Mouse (Mus musculus): ENCODE results near the gene Bcl2l10.
"Not testable (repeated sequence)": the region's sequence is repeated elsewhere in the genome, so short reads cannot be mapped to it uniquely, and the experiment has no call there.

The Bcl2l10 gene

DNA sequence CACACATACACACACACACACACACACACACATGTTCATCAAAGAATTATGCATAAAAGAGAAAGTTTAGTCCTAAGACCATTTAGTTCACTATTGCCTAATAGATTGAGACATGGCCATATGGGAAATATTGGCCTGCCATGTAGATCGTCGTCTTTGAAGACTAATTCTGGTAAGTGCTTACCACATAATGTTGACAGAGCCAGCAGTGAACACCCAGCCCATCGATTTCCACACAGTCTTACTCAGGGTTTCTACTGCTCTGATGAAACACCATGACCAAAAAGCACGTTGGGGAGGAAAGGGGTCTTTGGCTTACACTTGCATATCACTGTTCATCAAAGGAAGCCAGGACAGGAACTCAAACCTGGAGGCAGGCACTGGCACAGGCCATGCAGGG lies 5.1 kb upstream of the Bcl2l10 start:
- no peak for DNase-seq (ENCODE audit: low spot score in 2 of 2)

DNA sequence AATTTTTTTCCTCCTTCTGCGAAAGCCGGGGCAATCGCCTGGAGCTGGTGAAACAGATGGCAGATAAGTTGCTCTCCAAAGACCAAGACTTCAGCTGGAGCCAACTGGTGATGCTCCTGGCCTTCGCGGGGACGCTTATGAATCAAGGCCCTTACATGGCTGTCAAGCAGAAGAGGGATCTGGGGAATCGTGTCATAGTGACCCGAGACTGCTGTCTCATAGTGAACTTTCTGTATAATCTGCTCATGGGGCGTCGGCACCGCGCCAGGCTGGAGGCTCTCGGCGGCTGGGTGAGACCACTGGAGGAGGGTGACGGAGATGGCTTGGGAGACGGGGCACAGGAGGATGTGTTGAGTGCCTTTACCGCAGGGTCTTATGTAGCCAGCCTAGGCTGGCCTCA lies 508 bp downstream of the Bcl2l10 start:
- DNase-seq (ENCODE audit: low spot score in 2 of 2) = no peak

DNA sequence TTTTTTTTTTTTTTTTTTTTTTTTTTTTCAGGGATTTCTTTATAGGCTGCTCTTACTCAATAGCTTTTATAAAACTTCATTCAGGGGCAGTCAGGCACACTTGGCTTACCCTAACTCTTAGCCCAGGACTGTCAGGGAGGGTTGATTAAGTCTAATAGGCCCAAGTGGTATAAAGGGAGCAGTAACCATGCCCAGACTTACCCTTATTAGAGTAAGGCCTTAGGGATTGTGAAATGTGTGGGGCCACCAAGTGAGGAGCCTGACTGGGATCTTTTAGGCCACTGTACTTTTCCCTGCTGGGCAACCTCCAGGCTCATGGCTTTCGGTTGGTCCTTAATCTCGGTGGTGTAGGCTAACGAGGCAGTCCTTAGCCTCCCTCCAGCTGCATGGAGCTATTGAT lies 1.1 kb downstream of the Bcl2l10 start:
- no peak for DNase-seq (ENCODE audit: low spot score in 2 of 2)

DNA sequence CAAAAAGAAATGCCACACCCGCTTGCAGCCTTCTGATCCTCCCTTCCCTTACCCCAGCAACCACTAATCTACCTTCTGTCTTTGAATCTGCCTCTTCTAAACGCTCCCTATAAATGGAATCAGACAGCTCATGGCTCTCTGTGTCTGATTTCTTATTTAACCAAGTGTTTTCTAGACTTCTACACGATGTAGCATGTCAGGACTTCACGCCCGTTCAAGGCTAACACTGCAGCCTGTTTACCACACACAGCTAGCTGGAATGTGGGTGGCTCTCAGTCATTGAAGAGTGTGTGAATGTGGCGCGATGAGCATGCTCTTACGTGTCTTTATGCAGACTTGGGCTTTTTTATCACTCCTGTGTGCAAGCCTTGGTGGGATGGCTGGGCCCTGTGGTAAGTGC lies 5.5 kb downstream of the Bcl2l10 start:
- no peak for DNase-seq (ENCODE audit: low spot score in 2 of 2)

DNA sequence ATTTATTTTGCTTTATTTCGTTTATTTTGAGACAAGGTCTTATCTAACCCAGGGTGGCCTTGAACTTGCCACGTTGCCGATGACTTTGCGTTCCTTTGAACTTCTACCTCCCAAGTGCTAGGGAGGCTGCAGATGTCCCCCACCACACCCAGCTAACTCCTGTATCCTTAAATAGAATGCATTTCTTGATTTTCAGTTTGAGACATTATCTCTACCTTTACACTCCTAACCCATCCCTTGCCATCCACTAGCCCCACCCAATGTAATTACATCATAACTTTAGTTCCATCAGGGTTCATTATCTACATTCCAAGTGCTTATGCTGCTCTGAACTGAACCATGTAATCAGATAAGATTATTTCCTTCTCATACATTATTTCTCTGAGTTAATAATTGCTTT lies 8.2 kb downstream of the Bcl2l10 start:
- DNase-seq (ENCODE audit: low spot score in 2 of 2) = no peak

DNA sequence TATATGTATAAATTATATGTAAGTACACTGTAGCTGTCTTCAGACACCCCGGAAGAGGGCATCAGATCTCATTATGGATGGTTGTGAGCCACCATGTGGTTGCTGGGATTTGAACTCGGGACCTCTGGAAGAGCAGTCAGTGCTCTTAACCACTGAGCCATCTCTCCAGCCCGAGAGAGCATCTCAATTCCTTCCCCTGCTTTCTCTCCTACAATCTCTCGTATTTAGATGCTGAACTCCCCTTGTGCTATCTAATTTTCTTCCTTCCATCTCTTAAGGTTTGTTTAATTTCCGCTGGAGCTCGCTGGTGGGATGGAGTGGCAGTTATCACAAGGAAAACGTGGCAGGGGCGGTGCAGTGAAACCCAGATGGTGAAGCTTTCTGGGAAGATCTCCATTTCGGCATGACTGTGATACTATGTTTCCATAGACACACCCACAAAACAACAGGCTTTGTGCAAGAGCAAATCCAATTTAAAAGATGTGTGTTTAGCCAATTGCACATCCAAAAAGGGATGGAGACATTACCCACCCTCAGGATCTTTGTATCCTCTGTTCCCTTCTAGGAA lies 9.6 kb downstream of the Bcl2l10 start:
- DNase-seq (ENCODE audit: low spot score in 2 of 2) = no peak

DNA sequence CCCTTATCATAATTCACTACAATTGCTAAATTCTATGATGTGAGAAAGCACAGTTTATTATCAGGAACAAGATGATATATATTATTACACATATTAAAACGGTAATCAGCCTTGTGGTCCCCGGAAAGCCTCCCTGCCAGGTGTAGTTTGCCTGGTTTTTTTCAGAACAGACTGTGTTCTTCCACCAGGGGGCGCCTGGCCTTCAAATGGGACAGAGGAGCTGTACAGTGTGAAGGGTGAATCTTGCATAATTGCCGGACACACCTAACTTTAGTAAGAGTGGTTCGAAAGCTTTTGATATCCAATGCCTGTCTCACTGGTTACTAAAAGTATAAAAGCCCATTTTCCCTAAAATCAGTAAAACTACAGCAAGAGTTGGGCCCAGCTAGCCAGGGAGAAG lies 14.1 kb downstream of the Bcl2l10 start:
- DNase-seq (ENCODE audit: low spot score in 2 of 2) = peak; percentile 41 to 88

DNA sequence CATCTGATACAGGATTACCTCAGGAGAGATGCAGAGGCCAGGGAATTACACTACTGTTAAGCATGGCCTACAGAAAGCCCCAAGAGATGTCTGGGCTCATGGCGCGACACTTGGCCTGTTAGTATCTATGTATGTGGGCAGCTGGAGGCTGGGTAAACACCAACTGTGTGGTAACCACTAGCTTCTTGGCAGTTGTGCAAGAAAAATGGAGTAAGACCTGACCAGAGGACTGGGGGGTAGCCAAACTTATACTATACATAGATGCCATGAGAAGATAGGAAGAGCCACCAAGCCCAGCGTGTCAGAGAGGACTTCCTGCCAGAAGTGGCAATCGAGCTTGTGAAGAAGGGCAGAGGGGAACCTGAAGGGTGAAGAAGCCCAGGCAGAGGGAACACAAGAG lies 14.6 kb downstream of the Bcl2l10 start:
- DNase-seq (ENCODE audit: low spot score in 2 of 2) = no peak

DNA sequence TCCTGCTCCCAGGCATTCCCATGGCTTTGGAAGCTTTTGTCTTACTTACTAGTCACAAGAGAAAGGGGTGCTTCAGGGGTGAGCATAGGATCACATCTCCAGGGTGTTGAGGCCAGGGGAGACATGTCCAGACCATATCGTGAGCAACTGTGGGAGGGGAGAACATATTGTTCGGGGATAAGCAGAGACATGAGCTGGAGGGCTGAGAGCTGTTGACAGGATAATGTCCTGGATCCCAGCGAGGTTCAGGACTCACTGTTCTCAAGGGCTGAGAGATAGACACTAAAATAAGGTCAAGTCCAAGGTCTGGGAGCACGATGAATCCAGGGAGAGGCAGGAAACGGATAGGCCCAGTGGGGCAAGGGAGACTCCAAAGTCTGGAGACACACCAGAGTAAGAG lies 15.4 kb downstream of the Bcl2l10 start:
- DNase-seq (ENCODE audit: low spot score in 2 of 2) = no peak

DNA sequence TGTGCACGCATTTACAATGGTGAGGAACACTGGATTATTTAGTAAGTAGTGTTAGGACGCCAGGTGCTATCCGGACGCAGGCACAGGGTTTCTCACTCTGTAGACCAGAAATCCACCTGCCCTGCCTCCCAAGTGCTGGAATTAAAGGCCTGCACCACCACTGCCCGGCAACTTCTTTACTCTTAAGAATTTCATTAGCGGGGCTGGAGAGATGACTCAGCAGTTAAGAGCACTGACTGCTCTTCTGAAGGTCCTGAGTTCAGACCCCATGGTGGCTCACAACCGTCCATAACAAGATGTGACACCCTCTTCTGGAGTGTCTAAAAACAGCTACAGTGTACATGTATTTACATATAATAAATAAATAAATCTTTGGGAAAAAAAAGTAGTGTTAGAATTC lies 16.1 kb downstream of the Bcl2l10 start:
- DNase-seq (ENCODE audit: low spot score in 2 of 2) = not testable (repeated sequence)

DNA sequence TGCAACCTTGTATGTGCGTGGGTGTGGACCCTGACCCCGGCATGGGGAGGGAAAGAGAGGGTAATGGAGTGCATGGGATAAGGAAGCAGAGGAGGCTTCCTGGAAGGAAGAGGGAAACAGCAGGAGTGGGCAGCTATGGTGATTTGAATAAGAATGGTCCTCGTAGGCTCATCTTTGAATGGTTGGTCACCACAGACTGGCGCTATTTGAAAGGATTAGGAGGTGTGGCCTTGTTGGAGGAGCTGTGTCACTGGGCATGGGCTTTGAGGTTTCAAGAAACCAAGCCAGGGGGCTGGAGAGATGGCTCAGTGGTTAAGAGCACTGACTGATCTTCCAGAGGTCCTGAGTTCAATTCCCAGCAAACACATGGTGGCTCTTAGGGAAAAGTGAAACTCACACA lies 17.6 kb downstream of the Bcl2l10 start:
- DNase-seq (ENCODE audit: low spot score in 2 of 2) = no peak

DNA sequence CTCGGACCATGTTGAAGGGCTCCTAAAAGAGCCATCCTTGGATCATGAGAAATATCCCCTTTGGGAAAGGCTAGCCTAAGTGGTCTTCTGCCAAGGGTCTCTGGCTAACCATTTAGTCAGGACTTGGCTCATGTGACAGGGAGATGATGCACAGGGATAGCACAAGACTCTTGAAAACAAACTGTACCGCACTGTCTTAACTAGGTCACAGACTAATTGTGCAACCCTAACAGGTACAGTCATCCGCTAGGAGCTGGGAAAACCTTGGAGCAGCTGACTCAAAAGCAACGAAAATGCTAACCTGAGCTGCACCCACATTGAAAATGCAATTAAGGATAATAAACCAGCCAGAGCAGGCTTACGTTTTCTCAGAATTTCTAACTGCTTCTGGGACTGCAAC lies 18.6 kb downstream of the Bcl2l10 start:
- DNase-seq (ENCODE audit: low spot score in 2 of 2) = no peak

DNA sequence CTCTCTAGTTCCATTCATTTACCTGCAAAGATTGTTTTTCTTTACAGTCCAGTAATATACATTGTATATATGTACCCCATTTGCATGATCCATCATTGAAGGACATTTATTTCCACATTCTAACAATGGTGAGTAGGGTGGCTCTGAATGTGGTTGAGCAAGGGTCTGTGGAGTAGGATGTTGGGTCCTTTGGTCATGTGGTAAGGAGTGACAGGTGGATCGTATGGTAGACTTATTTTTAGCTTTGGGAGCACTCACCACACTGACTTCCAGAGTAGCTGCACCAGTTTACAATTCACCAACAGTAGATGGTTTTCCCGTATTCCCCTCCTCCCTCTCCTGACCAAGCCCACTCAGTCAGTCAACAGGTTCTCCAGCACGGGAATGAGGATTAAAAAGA lies 21.2 kb downstream of the Bcl2l10 start:
- no peak for DNase-seq (ENCODE audit: low spot score in 2 of 2)

DNA sequence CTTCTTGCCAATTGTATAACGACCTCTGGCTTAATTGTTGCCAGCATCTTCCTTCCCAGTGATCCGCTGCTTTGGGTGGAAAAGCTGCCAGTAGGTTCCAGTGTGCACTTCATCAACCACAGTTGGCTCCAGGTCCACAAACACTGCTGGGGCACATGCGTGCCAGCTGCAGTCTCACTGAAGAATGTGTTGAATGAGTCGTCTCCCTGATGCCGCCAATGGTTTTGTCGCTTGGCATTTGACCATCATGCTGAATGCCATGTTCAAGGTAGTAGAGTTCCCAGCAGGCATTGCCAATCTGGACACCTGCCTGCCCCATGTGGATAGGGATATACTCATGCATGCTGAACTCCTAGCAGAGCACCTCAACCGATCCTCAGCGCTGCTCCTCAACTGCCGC lies 28.0 kb downstream of the Bcl2l10 start:
- DNase-seq (ENCODE audit: low spot score in 2 of 2) = no peak

DNA sequence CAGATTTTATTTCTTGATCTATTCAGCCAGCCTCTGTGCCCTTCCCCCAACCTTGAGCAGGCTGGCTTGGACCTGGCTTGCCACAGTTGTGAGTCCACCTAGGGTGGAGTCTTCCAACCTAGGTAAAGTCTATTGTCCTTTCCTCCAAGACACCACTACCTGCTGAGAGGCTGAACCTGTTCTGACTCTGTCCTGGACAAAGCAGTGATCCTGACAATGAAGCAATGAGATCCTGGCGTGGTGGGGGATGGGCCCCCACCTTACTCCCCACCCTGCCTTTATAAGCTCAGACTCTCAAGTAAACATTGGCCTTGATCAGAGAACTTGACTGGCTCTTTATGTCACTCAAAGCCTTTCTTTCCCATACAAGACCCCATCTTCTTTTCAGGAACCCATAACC lies 28.9 kb downstream of the Bcl2l10 start:
- DNase-seq (ENCODE audit: low spot score in 2 of 2) = no peak

DNA sequence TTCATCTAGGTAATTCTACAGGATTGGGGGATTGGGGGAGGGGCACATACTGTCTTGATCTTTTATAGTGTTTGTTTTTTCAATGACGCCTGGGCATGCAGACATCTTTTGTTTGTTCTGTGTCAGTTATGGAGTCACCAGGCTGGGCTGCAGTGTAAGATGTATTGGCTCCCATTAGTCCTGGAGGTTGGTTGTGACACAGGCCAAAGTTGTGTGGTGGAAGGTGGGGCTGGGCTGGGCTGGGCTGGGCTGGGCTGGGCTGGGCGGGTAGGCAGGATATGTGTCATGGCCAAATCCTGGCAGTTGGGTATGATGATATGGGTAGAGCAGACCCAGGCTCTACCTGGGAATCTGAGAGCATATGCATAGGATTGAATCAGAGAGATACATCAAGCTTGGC lies 31.2 kb downstream of the Bcl2l10 start:
- no peak for DNase-seq (ENCODE audit: low spot score in 2 of 2)

DNA sequence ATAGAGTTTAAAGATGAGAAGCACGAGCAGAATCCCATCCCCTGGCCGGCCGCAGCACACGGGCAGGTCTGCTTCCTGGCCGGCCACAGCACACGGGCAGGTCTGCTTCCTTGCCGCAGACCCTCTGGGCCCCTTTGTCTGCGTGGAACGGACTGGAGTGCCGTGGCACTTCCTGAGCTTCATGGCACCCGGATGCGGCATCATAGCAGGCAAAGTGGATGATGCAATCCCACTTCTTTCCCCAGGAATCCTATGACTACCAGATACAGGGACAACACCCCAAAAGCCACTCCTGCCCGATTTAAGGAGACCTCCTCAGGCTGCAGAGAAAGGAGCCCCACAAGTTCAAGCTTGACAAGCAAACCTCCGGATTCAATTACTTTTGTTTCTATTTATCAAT lies 35.3 kb downstream of the Bcl2l10 start:
- no peak for DNase-seq (ENCODE audit: low spot score in 2 of 2)

DNA sequence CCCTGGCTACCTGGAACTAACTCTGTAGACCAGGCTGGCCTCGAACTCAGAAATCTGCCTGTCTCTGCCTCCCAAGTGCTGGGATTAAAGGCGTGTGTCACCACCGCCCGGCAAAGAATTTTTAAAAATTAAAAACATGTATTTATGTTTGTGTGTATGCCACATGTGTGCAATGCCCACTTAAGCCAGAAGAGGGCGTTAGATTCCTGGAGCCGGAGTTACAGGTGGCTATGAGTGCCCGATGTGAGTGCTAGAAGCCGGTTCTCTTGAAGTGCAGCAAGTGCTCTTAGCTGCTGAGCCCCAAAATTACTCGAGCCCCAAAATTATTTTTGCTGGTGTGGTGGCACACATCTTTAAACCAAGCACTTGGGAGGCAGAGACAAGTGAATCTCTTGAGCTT lies 36.2 kb downstream of the Bcl2l10 start:
- peak in 1 of 2 experiments; percentile 20 for DNase-seq (ENCODE audit: low spot score in 2 of 2)

DNA sequence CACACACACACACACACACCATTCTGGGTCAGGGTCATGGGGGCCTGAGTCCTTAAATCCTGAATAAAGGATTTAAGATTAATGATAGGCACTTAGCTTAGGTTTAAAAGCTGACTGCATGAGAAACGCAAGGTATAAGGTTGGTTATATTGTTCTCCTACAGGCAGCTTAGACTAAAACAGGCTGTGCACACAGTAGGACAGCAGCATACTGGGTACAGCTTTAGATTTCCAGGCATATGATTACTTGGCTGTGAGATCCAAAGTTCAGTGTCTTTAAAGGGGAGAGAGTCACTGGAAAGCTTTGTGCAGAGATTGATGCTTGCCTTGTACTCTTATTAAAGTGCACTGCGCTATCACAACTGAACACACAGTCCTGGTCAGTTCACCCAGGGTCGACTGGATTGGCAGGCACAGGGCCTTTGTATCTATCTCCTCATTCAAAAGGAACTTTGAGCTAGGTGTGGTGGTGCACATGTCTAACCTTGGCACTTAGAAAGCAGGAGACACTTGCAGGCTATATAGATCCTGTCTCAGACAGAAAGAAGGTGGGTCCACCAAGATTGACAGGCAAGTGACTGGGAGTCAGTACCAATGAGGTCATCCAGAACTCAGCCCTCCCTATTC lies 36.9 kb downstream of the Bcl2l10 start:
- no peak for DNase-seq (ENCODE audit: low spot score in 2 of 2)

DNA sequence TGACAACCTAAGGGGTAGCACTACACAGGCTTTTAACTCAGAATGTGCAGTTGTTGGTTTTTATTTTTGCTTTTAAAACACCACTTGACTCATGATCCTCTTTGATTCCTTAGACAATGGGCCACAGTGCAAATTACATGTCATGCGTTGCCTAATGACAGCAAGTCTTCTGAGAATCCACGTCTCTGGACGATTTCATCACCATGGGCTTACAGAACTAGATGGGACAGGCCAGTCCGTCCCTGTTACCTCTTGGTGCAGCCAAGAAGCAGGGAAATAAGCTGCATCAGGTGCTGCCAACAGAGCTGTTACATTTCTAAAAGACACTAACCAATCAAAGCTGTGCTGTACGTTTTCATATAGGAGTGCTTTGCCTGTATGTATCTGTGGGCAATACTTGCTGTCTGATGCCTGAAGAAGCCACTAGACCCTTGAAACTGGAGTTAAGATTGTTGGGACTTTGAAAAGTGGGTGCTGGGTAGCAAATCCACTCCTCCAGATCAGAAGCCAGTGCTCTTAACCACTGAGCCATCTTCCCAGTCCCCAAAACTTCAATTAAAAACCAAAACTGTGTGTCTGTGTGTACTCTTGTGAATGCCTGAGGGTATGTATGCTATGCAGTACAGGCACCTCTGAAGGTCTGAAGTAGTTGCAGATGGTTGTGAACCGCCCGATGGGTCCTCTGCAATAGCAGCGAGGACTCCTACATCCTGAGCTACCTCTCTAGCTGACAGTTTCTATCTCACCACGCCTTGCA lies 37.8 kb downstream of the Bcl2l10 start:
- no peak for DNase-seq (ENCODE audit: low spot score in 2 of 2)

DNA sequence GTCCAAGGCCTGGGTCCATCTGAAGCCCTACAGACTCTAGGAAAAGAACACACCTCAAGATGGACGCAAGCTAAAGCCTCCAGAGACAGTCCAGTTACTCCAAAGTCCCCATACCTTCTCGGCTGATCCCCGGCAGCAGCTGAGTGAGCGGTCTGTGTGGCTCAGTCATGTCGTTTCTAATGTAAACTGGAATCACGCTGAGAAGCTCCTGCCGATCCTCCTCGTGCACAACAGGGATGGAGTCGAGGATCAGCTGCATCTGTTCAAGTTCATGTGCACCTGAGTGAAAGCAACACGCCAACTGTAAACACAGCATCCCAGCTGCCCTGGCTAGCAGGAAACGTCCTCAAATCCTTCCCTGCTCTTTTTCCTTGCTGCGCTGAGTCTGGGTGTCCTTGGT lies 45.7 kb downstream of the Bcl2l10 start:
- DNase-seq (ENCODE audit: low spot score in 2 of 2) = no peak

DNA sequence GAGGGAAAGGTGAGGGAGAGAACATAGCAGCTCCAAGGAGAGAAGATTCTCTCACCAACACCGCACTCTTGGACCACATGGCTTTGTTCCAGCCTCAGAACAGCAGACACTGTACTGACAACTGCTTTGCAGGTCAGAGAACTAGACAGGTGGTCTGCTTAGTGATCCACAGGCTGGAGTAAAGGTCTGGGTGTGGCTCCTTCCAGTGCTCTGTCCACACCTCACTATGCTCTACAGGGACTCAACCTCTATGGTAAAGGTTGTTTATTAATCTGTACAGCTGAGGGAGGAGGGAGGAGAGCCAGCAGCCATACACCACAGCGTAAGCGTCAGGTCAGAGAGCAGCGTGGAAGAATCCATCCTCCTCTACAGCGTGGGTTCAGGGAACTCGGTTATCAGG lies 48.4 kb downstream of the Bcl2l10 start:
- no peak for DNase-seq (ENCODE audit: low spot score in 2 of 2)

DNA sequence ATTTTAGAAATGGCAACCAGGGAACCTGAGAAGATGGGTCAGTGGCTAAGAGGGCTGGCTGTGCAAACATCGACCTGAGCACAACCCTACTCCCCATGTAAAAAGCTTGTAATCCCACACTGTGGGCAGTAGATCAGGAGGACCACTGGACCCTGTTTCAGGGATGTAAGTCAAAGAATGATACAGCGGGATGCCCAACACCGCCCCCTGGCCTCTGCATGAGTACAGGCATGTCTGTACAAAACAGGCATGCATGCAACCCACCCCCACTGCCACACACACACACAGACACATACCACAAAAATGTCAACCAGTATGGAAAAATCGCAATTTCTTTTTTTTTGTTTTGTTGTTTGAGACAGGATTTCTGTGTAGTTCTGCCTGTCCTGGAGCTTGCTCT lies 51.5 kb downstream of the Bcl2l10 start:
- no peak for DNase-seq (ENCODE audit: low spot score in 2 of 2)

DNA sequence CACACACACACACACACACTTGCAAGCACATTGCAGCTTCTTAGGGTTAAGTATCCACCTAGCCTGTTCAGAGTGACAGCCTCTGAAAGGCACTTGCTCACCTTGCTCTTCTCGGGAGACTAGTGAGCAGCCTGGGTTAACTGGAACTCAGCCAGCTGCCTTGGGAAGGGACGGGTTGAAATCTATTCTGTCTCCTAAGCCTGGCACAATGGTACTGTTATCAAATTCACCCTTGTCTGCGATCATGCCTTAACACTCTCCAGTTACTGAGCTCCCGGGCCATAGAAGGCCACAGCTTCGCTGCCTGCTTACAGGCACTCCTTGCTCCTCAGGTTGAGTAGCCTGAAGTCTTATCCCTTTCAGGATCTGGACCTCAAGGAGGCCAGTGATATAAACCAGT lies 53.1 kb downstream of the Bcl2l10 start:
- no peak for DNase-seq (ENCODE audit: low spot score in 2 of 2)
